Mouse (Mus musculus): ENCODE results near the gene Itgb1bp1. TPM values are rescaled to one million over a fixed set of nuclear protein-coding genes. Genes with fewer than 3 reads are reported as not detected.
A peak's percentile ranks its signal among the peaks of the same experiment; 100 is the strongest.

The Itgb1bp1 gene
- polyA plus RNA-seq, 1 experiment from 2014 or later: 20.3 TPM

- 68% methylated on average over 2 of the region's 2 CpGs for WGBS (ENCODE audit: insufficient replicate concordance)
- Histone ChIP-seq H3K36me3 (replicated peaks) (peaks cover 17% of the 10 kb centered on the region), H3K27ac (replicated peaks) (no peak overlapping the region), H3K4me1 (replicated peaks) (peaks cover 18% of the 10 kb centered on the region), H3K27me3 (no peaks in the 10 kb centered on the region), H3K9me3 (replicated peaks) (no peaks in the 10 kb centered on the region), H3K4me2 (no peak overlapping the region), H3K9ac (no peak overlapping the region), H3K4me3 (replicated peaks) (no peak overlapping the region)
- ATAC-seq (ENCODE audit: insufficient read depth): no peak
Measured at GRCm38 (mm10) chr12:21266784-21267098, 19.3 kb downstream of the Itgb1bp1 start.

- peaks cover 18% of the 10 kb centered on the region for H3K4me1 ChIP-seq (replicated peaks)
- ATAC-seq (ENCODE audit: insufficient read depth): peak; percentile 37
- H3K27ac ChIP-seq (replicated peaks): no peak overlapping the region
- H3K9me3 ChIP-seq (replicated peaks): no peaks in the 10 kb centered on the region
- H3K9ac ChIP-seq: no peak overlapping the region
- no peak overlapping the region for H3K4me2 ChIP-seq
- H3K27me3 ChIP-seq: no peaks in the 10 kb centered on the region
- H3K36me3 ChIP-seq (replicated peaks): peaks cover 12% of the 10 kb centered on the region
- 53% methylated on average over 14 of the region's 14 CpGs for WGBS (ENCODE audit: insufficient replicate concordance)
- H3K4me3 ChIP-seq (replicated peaks): no peak overlapping the region
Measured at GRCm38 (mm10) chr12:21265946-21266783, 19.9 kb downstream of the Itgb1bp1 start.

DNA sequence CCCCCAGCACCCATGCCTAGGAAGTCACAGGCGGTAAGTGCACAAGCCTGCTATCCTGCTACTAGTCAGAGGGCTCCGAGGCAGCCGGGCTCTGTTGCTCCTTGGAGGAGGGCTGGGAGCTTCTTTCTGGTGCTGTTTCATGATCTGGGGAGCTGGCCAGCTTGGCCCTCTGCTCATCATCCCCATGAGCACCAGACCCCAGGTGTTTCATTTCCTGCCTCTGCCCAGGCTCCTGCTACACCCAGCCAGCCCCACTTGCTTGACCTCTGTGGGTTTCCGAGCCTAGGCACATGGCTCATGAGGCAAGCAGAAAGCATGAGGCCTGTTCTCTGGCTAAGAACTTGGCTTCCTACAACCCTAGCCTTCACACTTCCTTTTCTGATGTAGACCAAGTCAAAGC, 20.6 kb downstream of the Itgb1bp1 start:
- H3K36me3 ChIP-seq (replicated peaks): peaks cover 6% of the 10 kb centered on the region
- 87% methylated on average over 4 of the region's 4 CpGs for WGBS (ENCODE audit: insufficient replicate concordance)
- 0 out of 2 replicates have a peak overlapping the region, but pooled peaks have one; percentile 14 for H3K27ac ChIP-seq (replicated peaks)
- H3K4me1 ChIP-seq (replicated peaks): peaks cover 18% of the 10 kb centered on the region
- no peaks in the 10 kb centered on the region for H3K27me3 ChIP-seq
- no peak overlapping the region for H3K4me2 ChIP-seq
- no peaks in the 10 kb centered on the region for H3K9me3 ChIP-seq (replicated peaks)
- no peak overlapping the region for H3K4me3 ChIP-seq (replicated peaks)
- ATAC-seq (ENCODE audit: insufficient read depth): no peak
- H3K9ac ChIP-seq: no peak overlapping the region

GRCm38 (mm10) chr12:21264970-21265369, 21.1 kb downstream of the Itgb1bp1 start:
- Histone ChIP-seq H3K36me3 (replicated peaks) (peaks cover 3% of the 10 kb centered on the region; the same call in 1 of the 2 replicates), H3K4me3 (replicated peaks) (no peak overlapping the region), H3K27ac (replicated peaks) (0 out of 2 replicates have a peak overlapping the region, but pooled peaks have one; percentile 14), H3K9me3 (replicated peaks) (no peaks in the 10 kb centered on the region), H3K4me1 (replicated peaks) (peaks cover 18% of the 10 kb centered on the region), H3K27me3 (no peaks in the 10 kb centered on the region), H3K9ac (no peak overlapping the region), H3K4me2 (no peak overlapping the region)
- peak; percentile 35 for ATAC-seq (ENCODE audit: insufficient read depth)
- WGBS (ENCODE audit: insufficient replicate concordance): 71% methylated on average over 3 of the region's 3 CpGs

GRCm38 (mm10) chr12:21264241-21264640, 21.8 kb downstream of the Itgb1bp1 start:
- Histone ChIP-seq H3K27ac (replicated peaks) (no peak overlapping the region), H3K27me3 (no peaks in the 10 kb centered on the region), H3K4me2 (no peak overlapping the region), H3K9ac (no peak overlapping the region), H3K4me1 (replicated peaks) (peaks cover 18% of the 10 kb centered on the region), H3K4me3 (replicated peaks) (no peak overlapping the region), H3K9me3 (replicated peaks) (no peaks in the 10 kb centered on the region), H3K36me3 (replicated peaks) (peaks cover 3% of the 10 kb centered on the region; the same call in 1 of the 2 replicates)
- 30% methylated on average over 5 of the region's 5 CpGs for WGBS (ENCODE audit: insufficient replicate concordance)
- no peak; the same call in 1 of the 2 replicates for ATAC-seq (ENCODE audit: insufficient read depth)

DNA sequence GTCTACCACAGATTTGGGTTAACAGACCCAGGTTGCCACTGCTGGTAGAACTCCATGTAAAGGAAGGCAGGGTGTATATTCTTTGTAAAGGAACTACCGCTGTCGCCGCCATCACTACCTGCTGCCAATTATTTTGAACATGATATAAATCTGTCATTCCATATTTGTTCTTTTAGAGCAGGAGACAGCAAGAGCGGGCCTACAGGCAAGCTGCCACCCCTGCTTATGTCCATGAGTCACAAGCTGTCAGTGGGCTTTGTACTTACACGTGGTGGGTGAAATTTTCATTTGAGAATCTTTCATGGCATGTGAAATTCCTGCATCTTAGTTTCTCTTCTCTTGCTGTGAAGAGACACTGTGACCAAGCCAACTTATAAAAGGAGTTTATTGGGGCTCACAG, 22.8 kb downstream of the Itgb1bp1 start:
- ATAC-seq (ENCODE audit: insufficient read depth): no peak
- no peaks in the 10 kb centered on the region for H3K27me3 ChIP-seq
- H3K4me1 ChIP-seq (replicated peaks): peaks cover 18% of the 10 kb centered on the region
- no peaks in the 10 kb centered on the region; the same call in 1 of the 2 replicates for H3K36me3 ChIP-seq (replicated peaks)
- WGBS (ENCODE audit: insufficient replicate concordance): 79% methylated on average over 5 of the region's 5 CpGs
- no peak overlapping the region for H3K9ac ChIP-seq
- H3K4me2 ChIP-seq: no peak overlapping the region
- no peak overlapping the region for H3K27ac ChIP-seq (replicated peaks)
- no peak overlapping the region for H3K4me3 ChIP-seq (replicated peaks)
- H3K9me3 ChIP-seq (replicated peaks): no peaks in the 10 kb centered on the region

DNA sequence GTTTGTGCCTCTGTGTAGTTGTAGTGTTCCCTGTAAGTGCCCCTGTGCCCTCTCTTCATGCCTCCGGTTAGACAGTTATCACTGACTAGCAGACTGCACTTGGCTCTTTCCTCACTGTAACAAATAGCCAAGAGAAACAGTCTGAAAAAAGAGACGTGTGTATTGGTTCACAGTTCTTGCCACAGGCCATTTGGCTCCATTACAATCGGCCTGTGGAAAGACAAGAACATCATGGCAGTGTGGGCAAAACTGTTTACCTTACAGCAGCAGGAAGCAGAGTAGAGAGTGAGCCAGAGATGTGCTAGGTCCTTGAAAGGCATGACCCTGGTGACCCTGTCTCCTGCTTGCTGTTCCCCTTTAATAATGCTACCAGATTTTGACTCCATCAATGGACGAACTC, 24.6 kb downstream of the Itgb1bp1 start:
- ATAC-seq (ENCODE audit: insufficient read depth): no peak
- no peak overlapping the region for H3K9ac ChIP-seq
- peaks cover 18% of the 10 kb centered on the region for H3K4me1 ChIP-seq (replicated peaks)
- no peak overlapping the region for H3K4me3 ChIP-seq (replicated peaks)
- H3K36me3 ChIP-seq (replicated peaks): no peaks in the 10 kb centered on the region
- no peak overlapping the region for H3K4me2 ChIP-seq
- H3K9me3 ChIP-seq (replicated peaks): no peaks in the 10 kb centered on the region
- H3K27me3 ChIP-seq: no peaks in the 10 kb centered on the region
- WGBS (ENCODE audit: insufficient replicate concordance): 58% methylated on average over 4 of the region's 4 CpGs
- no peak overlapping the region for H3K27ac ChIP-seq (replicated peaks)

GRCm38 (mm10) chr12:21260494-21261256, 25.4 kb downstream of the Itgb1bp1 start:
- ATAC-seq (ENCODE audit: insufficient read depth): no peak
- Histone ChIP-seq H3K27ac (replicated peaks) (no peak overlapping the region), H3K4me1 (replicated peaks) (peaks cover 12% of the 10 kb centered on the region), H3K4me3 (replicated peaks) (no peak overlapping the region), H3K27me3 (no peaks in the 10 kb centered on the region), H3K4me2 (no peak overlapping the region), H3K36me3 (replicated peaks) (no peaks in the 10 kb centered on the region), H3K9ac (no peak overlapping the region), H3K9me3 (replicated peaks) (no peaks in the 10 kb centered on the region)
- 72% methylated on average over 6 of the region's 6 CpGs for WGBS (ENCODE audit: insufficient replicate concordance)

DNA sequence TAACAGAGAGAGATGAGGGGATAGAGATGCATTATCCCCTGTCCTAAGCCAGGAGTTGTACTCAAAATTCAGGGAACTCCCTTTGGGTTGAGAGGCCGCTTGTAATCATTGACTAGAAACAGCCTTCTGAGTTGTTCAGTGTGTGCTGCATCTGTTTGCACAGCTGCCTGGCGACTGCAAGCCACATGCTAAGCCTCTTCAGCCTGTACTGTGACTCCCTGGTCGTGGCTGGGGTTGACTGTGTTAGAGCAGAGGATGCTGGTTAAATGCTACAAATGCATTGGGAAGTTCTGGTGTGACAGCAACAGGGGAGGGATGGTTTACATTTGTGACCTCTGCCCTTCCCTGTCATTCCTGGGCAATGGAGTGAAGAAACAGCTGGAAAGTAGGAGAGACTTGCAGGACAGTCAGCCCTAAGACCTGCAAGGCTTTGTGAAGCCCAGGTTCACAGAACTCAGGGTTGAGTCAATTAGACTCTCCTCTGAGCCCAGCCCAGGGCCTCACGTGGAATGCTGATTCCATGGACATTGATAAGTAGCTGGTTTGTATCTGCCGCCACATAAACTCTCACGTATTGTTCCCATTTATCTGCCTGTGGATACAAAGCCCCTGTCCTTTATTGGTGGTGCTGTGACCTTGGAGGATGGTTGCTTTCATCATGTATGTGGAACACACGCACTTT, 38.2 kb downstream of the Itgb1bp1 start:
- Histone ChIP-seq H3K27ac (replicated peaks) (0 out of 2 replicates have a peak overlapping the region, but pooled peaks have one; percentile 6), H3K4me1 (replicated peaks) (peaks cover 6% of the 10 kb centered on the region; the same call in 1 of the 2 replicates), H3K9me3 (replicated peaks) (no peaks in the 10 kb centered on the region), H3K36me3 (replicated peaks) (0 out of 2 replicates have a peak, but pooled peaks cover 9% of the 10 kb centered on the region), H3K9ac (no peak overlapping the region), H3K27me3 (no peaks in the 10 kb centered on the region), H3K4me3 (replicated peaks) (no peak overlapping the region), H3K4me2 (no peak overlapping the region)
- ATAC-seq (ENCODE audit: insufficient read depth): peak; percentile 69
- WGBS (ENCODE audit: insufficient replicate concordance): 57% methylated on average over 7 of the region's 7 CpGs

GRCm38 (mm10) chr12:21244375-21244960, 41.6 kb downstream of the Itgb1bp1 start:
- Histone ChIP-seq H3K9me3 (replicated peaks) (no peaks in the 10 kb centered on the region), H3K4me3 (replicated peaks) (no peak overlapping the region), H3K27ac (replicated peaks) (no peak overlapping the region), H3K4me2 (no peak overlapping the region), H3K36me3 (replicated peaks) (no peaks in the 10 kb centered on the region), H3K9ac (no peak overlapping the region), H3K4me1 (replicated peaks) (peaks cover 6% of the 10 kb centered on the region; the same call in 1 of the 2 replicates), H3K27me3 (no peaks in the 10 kb centered on the region)
- 76% methylated on average over 11 of the region's 11 CpGs for WGBS (ENCODE audit: insufficient replicate concordance)
- ATAC-seq (ENCODE audit: insufficient read depth): no peak

Data from liver, embryonic 15.5 days (tissue).